Mouse (Mus musculus) bone marrow, adult 2 months (tissue): ENCODE measurements around the gene Il1r2.

ENCODE experiments used
- CTCF ChIP-seq: fragments of 200-500 bp; IDR thresholded peaks from 2 replicates; pipeline ENCODE4 v1.5.1; 2011; ENCODE audit warnings: low read length, control low read depth; ENCODE audit not compliant: control insufficient read depth, insufficient read depth
- POLR2A ChIP-seq: fragments of 200-500 bp; IDR thresholded peaks from 2 replicates; pipeline ENCODE4 v1.6.1; 2011; ENCODE audit warnings: low read depth, mild to moderate bottlenecking, control low read depth, low read length, borderline replicate concordance; ENCODE audit not compliant: control insufficient read depth

GRCm38 (mm10) chr1:40092541-40092940, 18.7 kb downstream of the Il1r2 start:
- TF ChIP-seq POLR2A (no peak), CTCF (no peak)
